Mouse (Mus musculus): ENCODE measurements around the gene Aff3. TPM values are rescaled to one million over a fixed set of nuclear protein-coding genes. Genes with fewer than 3 reads are reported as not detected.

Aff3 gene
- total RNA-seq, 2 experiments from 2014 or later: 14.2 to 34.5 TPM

GRCm38 (mm10) chr1:38268246-38269042 lies 396.3 kb downstream of the Aff3 start:
- no peak for ATAC-seq (replicated peaks; ENCODE audit: low FRiP score, low TSS enrichment, poor library complexity, severe bottlenecking)

GRCm38 (mm10) chr1:38263251-38263650 lies 401.5 kb downstream of the Aff3 start:
- ATAC-seq (replicated peaks; ENCODE audit: low FRiP score, low TSS enrichment, poor library complexity, severe bottlenecking): no peak

GRCm38 (mm10) chr1:38262362-38263154 lies 402.2 kb downstream of the Aff3 start:
- ATAC-seq (replicated peaks; ENCODE audit: low FRiP score, low TSS enrichment, poor library complexity, severe bottlenecking): no peak

GRCm38 (mm10) chr1:38261076-38261475 lies 403.7 kb downstream of the Aff3 start:
- ATAC-seq (replicated peaks; ENCODE audit: low FRiP score, low TSS enrichment, poor library complexity, severe bottlenecking): no peak

GRCm38 (mm10) chr1:38259541-38260338 lies 405.0 kb downstream of the Aff3 start:
- ATAC-seq (replicated peaks; ENCODE audit: low FRiP score, low TSS enrichment, poor library complexity, severe bottlenecking): no peak

GRCm38 (mm10) chr1:38254426-38254825 lies 410.3 kb downstream of the Aff3 start:
- no peak for ATAC-seq (replicated peaks; ENCODE audit: low FRiP score, low TSS enrichment, poor library complexity, severe bottlenecking)

GRCm38 (mm10) chr1:38252766-38253079 lies 412.0 kb downstream of the Aff3 start:
- no peak for ATAC-seq (replicated peaks; ENCODE audit: low FRiP score, low TSS enrichment, poor library complexity, severe bottlenecking)

GRCm38 (mm10) chr1:38252031-38252765 lies 412.6 kb downstream of the Aff3 start:
- no peak for ATAC-seq (replicated peaks; ENCODE audit: low FRiP score, low TSS enrichment, poor library complexity, severe bottlenecking)

GRCm38 (mm10) chr1:38251448-38251847 lies 413.3 kb downstream of the Aff3 start:
- no peak for ATAC-seq (replicated peaks; ENCODE audit: low FRiP score, low TSS enrichment, poor library complexity, severe bottlenecking)

GRCm38 (mm10) chr1:38250246-38250645 lies 414.5 kb downstream of the Aff3 start:
- ATAC-seq (replicated peaks; ENCODE audit: low FRiP score, low TSS enrichment, poor library complexity, severe bottlenecking): no peak

GRCm38 (mm10) chr1:38249561-38249960 lies 415.2 kb downstream of the Aff3 start:
- no peak for ATAC-seq (replicated peaks; ENCODE audit: low FRiP score, low TSS enrichment, poor library complexity, severe bottlenecking)

GRCm38 (mm10) chr1:38248027-38248426 lies 416.7 kb downstream of the Aff3 start:
- no peak for ATAC-seq (replicated peaks; ENCODE audit: low FRiP score, low TSS enrichment, poor library complexity, severe bottlenecking)

GRCm38 (mm10) chr1:38242559-38242958 lies 422.2 kb downstream of the Aff3 start:
- peak; percentile 59 for ATAC-seq (replicated peaks; ENCODE audit: low FRiP score, low TSS enrichment, poor library complexity, severe bottlenecking)

- ATAC-seq (replicated peaks; ENCODE audit: low FRiP score, low TSS enrichment, poor library complexity, severe bottlenecking): no peak
Observed at GRCm38 (mm10) chr1:38241801-38242200, 423.0 kb downstream of the Aff3 start.

GRCm38 (mm10) chr1:38241221-38241666 lies 423.5 kb downstream of the Aff3 start:
- no peak for ATAC-seq (replicated peaks; ENCODE audit: low FRiP score, low TSS enrichment, poor library complexity, severe bottlenecking)

- no peak for ATAC-seq (replicated peaks; ENCODE audit: low FRiP score, low TSS enrichment, poor library complexity, severe bottlenecking)
Observed at GRCm38 (mm10) chr1:38240438-38241220, 424.1 kb downstream of the Aff3 start.

GRCm38 (mm10) chr1:38239516-38239915 lies 425.2 kb downstream of the Aff3 start:
- no peak for ATAC-seq (replicated peaks; ENCODE audit: low FRiP score, low TSS enrichment, poor library complexity, severe bottlenecking)

- no peak for ATAC-seq (replicated peaks; ENCODE audit: low FRiP score, low TSS enrichment, poor library complexity, severe bottlenecking)
Observed at GRCm38 (mm10) chr1:38237831-38238230, 426.9 kb downstream of the Aff3 start.

Data from megakaryocyte-erythroid progenitor cell, adult 5-6 weeks (primary cell).